Mouse (Mus musculus) heart, postnatal 4 days (tissue): ENCODE measurements at regions not wholly inside any gene's neighbourhood (a gene's known extent, or its start where the extent isn't known, plus 50 kb on each side); places are given as distances from the start of the nearest gene placed in this dataset.
A peak's percentile ranks its signal among the peaks of the same experiment; 100 is the strongest.

Source experiments
- DNase-seq: peaks from one replicate; pipeline ENCODE4 v3.0.0; 2021

DNA sequence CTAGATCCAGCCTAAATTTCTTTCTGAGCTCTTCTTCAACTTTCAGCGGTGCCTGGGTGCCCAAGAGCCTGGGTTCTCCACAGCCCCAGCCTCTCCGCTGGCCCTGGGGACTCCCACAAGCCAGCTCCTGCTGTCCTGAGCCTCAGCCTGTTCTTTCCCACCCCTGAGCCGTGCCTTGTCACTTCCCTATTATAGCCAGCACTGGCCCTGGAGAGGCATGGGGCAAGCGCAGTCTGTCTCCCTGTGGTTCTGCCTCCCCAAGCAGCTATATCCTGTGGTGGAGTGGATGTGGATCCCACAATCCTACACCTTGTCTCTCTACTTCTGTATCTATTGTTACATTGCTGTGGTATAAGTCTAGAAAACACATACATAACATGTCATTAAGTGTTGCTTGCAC lies 128.6 kb upstream of the Hgf start:
- DNase-seq: no peak

DNA sequence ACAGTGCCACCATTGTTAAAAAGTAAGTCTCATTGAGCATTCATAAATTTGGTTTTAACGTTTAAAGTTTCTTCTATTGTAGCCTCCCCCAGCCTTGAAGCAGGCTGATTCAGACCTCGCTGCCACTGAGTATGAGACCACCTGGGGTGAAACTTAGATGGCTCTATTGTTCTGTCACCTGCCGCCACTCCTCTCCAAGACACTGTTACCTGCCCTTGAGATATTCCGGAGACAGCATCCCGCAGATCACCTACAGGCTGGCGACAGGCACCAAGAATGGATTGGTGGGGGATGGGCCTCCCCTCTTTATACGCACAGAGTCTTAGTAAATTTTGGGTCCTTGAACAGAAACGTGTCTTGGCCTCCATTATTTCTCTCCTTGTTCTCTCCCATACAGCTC lies 128.0 kb upstream of the Hgf start:
- no peak for DNase-seq

DNA sequence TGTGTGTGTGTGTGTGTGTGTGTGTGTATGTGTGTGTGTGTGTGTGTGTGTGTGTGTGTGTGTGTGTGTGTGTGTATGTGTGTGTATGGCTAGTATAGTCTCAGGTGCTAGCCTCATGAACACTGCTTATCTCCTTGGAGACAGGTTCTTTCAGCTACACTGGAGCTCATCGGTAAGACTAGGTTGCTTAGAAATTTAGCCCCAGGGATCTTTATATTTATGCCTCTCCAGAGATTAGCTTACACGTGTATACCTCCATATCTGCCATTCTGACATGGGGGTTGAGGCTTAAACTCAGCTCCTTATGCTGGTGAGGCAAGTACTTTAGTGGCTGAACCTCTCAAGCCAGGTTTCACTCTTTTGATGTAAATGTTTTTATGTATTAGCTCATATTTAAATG lies 127.0 kb upstream of the Hgf start:
- DNase-seq: no peak

DNA sequence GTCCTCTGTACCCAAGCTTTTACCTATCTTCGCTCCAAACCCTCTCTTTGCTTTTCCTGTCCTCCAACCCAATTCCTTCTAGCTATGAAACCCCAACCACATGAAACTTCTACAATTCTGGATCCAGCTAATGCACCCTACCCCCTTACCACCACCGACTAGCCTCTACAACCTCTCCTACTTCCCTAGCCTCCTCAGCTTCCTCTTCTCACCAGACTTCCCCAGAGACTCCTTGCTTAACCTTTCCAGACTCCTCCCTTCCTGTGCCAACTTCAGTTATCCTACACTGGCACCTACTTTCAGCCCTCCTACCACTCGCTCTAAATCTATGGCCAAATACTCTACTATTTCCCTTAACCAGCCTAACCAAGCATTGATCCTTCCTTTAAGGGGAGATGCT lies 118.7 kb upstream of the Hgf start:
- DNase-seq: no peak

DNA sequence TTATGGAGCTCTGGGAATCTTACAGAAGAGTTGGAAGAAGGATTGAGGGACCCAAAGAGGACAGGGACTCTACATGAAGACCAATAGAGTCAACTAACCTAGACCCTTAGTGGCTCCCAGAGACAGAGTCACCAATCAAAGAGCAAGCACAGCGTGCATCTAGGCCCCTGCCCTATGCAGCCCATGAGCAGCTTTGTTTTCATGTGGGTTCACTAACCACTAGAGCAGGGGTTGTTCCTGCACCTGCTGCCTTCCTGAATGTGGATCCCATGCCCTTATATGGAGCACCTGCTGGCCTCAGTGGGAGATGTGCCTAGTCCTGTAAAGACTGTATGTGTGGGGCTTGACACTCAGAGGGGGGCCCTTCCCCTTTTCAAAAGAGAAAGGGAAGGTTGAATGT lies 108.2 kb upstream of the Hgf start:
- DNase-seq: no peak

DNA sequence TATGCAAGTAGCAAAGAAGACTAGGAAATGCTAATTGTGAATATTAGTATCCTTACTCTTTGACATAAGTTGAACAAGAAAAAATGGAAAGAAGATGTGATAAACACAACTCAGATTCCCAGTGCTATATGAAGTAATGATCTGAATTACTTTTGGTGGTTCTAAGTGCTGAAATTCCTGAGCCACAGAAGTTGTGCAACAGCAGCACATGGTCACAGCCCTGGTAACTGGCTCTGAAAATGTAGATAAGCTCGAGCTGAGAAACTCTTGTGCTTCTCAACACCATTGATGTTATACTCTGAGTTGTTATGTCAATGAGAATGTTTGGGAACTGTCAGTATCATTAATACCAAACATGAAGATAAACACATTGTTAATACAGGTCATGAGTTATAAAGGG lies 106.3 kb upstream of the Hgf start:
- no peak for DNase-seq

DNA sequence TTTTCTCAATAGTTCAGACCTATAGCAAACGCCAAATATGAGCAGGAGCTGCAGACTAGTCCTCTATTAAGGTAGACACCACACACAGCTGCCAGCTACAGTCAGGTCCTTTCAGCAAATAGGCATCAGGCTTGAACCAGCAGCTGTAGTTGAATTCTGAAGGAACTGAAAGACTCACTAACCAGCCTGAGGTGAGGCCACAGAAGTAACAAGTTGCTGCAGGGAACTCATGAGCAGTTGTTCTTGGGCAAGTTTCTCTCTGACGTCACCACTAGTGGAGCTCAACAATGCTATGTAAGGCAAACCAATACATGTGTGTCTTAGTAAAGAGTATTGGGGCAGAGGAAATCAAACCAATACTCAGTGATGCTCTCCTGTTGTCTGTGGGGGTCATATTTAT lies 91.5 kb upstream of the Hgf start:
- DNase-seq: no peak

DNA sequence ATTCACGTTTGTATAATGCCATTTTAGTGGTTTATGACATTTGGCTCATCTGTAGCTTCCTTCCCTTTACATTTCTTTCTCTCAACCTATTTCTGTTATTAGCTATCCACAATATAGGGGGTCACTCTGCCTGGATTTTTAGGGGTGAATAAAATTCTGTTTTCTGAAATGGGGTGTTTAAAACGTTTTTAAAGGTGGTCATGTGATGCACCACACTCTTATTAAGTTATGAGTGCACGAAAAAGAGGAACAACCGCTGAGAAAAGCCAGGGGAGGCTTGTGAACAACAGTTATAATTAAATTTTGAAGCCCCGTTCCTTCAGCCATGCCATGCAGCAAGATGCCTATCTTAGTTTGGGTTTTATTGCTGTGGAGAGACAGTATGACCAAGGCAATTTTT lies 87.0 kb upstream of the Hgf start:
- no peak for DNase-seq

DNA sequence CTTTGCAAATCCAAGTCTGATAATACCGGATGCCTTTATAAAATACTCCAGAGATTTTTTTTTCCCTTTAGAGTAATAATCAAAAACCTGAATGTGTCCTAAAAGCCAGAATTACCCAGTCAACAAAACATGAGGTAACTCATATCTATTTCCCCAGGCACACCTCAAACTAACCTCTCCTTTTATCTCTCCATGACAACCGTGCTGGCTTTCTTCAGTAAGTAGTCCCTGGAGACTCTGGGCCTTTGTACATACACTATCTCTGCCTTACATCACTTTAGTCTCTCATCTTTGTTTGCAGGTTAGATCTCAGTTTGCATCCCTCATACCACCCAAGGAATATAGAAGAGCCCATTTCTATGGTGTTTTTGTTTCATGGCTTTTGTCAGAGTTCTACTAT lies 84.7 kb upstream of the Hgf start:
- no peak for DNase-seq

DNA sequence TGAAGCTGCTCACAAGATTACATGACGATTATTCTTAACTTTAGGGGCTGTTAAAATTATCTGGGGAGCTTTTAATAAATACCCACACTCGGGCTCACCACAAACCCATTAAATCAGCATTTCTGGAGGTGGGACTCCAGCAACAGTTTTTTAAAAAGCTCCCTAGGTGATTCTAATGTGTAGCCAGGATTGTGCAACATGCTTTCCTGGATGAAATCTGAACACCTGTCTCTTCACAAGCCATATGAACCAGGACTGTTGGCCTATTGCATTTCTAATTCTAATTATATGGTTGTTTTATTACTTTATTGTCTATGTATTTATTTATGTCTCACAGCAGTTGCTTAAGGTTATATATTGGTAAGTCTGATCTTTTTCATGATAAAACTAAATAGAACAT lies 84.1 kb upstream of the Hgf start:
- DNase-seq: no peak

DNA sequence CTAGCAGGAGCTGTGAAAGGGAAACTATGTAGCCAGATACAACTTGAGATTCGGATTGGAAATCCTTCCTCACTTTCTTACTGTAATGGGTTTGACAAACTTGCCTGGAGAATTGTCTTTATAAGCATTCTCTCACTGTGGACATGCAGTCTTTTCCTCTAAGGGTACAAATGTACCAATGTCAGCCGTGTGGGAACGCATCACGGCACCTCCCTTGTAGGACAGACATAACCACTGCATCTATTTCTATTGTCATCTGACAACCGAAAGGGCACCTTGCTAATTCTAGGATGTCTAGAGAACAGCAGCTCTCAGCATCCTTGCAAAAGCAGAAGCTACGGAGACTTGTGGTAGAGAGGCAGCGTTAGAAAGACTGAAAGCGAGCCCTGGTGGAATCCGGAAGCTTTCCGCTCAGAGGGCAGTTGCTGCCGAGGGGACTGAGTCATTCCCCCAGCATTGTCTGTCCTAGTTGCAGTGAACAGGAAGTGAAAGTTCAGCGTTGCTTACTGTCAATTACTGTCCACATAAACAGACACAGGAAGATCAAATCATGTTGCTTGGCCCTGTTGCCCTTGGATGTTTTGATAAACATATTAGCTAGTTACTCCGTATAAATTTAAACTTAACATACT lies 83.5 kb upstream of the Hgf start:
- peak; percentile 57 for DNase-seq

DNA sequence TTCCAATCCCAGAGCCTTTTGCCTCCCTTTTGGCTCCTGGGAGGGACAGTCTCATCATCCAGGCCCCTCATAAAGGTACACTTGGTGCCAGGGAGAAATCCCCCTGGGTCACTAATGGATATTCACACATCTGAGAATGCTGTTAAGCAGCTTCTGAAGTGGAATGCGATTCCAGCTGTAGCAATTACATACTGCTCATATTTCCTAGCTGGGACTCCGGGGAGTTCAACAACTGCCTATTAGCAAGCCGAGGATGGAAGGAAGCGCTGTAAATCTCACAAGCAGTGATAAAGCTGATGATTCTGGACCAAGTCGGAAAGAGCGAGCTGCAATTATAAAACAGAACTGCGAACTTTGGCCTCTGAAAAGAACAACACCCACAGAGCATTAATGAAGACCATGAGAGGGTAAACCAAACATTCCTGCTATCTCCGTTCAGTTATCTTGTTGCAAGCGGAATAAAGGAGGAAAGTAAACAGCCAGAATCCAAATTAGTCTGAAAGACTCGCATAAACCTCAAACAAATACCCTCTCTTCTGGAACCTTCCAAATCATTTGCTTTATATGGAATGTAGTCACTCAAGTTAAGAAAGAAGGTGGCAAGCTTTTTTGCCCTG lies 82.8 kb upstream of the Hgf start:
- DNase-seq: peak; percentile 32

DNA sequence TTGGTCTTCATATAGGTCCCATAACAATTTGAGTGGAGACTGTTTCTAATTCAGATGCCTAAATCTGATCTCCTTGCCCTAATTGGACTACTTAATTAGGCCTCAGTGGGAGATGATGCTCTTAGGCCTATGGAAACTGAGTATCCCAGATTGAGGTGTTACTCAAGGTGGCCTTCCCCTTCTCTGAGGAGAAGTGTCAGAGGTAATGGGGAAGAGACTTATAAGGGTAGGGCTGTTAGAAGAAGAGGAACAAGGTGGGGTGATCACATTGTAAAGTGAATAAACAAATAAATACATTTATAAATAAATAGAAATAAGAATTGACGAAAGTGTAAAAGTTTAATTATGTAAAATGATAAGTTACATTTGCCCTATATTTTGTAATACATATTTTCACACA lies 65.3 kb upstream of the Hgf start:
- no peak for DNase-seq

DNA sequence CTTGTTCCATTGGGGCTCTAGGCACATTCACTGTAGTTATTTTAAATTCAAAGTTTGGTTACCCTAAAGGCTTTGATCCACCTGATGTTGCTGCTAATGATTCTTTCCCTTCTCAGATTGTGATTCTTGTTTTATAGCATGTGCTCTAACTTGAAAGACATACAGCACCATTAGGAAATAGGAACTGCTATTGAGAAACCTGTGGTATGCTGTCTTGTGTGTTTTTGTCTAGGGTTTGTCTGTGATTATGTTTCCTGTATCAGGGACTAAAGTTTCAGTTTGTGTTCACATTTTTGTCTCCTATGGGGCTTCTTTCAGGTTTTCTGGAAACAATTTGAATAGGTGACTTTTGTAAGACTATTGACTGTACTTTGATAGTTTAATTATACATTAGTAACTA lies 63.5 kb upstream of the Hgf start:
- no peak for DNase-seq

DNA sequence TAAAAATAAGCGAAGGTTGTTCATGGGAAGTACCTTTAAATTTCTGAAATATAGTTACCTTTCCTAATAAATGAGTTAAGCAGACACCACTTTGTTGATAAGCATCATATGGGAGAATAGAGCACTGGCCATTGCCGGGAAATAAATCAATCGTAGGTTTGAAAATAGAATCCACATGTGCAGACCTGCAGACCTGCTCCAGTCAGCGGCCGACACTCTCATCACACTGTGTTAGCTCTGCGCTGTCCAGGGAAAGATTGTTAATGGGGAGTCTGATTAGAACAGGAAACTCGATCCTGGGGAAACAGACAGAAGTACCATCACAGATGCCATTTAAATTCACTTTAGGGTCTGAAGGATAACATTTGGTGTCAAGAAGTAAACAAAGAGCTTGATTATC lies 53.4 kb upstream of the Hgf start:
- DNase-seq: no peak
